Mouse (Mus musculus): Measurements from ENCODE around the gene Scamp3. TPM values are rescaled to one million over a fixed set of nuclear protein-coding genes. Genes with fewer than 3 reads are reported as not detected.

Gene Scamp3
- polyA plus RNA-seq, 1 experiment: 54.2 TPM

GRCm38 (mm10) chr3:89193853-89194252 is 16.6 kb downstream of the Scamp3 start:
- H3K4me1 ChIP-seq (ENCODE audit: control insufficient read depth, insufficient read depth, low read length): no peaks in the 10 kb centered on the region; the same call in 1 of the 2 replicates

DNA sequence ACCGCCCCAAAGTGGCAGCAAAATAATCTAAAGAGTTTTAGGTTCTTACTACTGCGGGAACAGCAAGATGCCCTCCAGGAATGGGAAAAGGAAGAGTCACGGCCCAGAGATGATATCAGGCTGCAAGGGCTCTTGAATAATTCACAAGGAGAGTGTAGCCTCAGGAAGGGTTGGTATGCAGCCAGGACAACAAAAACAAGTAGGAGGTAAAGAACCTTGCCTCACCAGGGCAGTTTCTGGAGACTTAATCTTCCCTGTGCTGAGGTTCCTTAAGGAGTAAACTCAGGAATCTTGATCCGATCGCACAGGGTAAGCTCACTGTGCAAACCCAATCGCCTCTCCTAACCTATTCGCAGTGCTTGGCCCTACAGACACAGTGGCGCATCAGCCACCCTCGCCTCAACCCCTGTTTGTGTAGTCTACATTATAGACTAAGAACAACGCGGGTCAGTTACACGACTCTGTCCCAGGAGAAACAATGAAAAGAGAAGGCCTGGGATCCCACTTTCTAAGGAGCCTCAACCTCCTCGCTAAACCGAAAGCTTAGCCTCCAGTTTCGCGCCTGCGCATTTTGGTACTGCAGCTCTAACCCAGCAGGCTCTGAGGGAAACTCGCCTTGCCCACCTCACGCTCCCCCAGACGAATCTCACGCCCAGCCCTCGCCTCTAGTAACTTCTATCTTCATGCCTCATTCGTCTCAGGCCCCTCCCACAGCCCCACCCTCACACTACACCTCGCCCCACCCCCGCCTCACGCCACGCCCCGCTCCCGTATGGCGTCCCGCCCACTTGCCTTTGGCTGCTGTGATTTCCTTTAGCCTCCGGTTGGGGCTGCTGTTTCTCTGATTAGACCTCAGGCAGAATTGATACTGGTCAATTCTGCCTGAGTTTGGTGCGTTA is 19.0 kb downstream of the Scamp3 start:
- H3K4me1 ChIP-seq (ENCODE audit: control insufficient read depth, insufficient read depth, low read length): no peaks in the 10 kb centered on the region; the same call in 1 of the 2 replicates
- H3K4me3 ChIP-seq (replicated peaks; ENCODE audit: control insufficient read depth, low read depth, low read length): peak overlapping the region; percentile 68
- peak; percentile 75; the same call in 1 of the 2 replicates for TF ChIP-seq POLR2A (IDR thresholded peaks at IDR 0.05; ENCODE audit: borderline replicate concordance, control insufficient read depth, low read depth, low read length)
- peak; percentile 5; the same call in 1 of the 2 replicates for TF ChIP-seq CTCF (IDR thresholded peaks at IDR 0.05; ENCODE audit: control insufficient read depth, insufficient read depth, low read length)
- peak overlapping the region; percentile 42 for H3K27ac ChIP-seq (ENCODE audit: control insufficient read depth, insufficient read depth, low read depth, low read length, poor library complexity)
- WGBS: 5% methylated on average over 33 of the region's 33 CpGs

More at GRCm38 (mm10) chr3:89193853-89194252, 16.6 kb downstream of the Scamp3 start:
- H3K4me3 ChIP-seq (replicated peaks; ENCODE audit: control insufficient read depth, low read depth, low read length): no peak overlapping the region
- H3K27ac ChIP-seq (ENCODE audit: control insufficient read depth, insufficient read depth, low read depth, low read length, poor library complexity): no peak overlapping the region
- 75% methylated on average over 2 of the region's 2 CpGs for WGBS
- no peak for TF ChIP-seq POLR2A (IDR thresholded peaks at IDR 0.05; ENCODE audit: borderline replicate concordance, control insufficient read depth, low read depth, low read length)
- TF ChIP-seq CTCF (IDR thresholded peaks at IDR 0.05; ENCODE audit: control insufficient read depth, insufficient read depth, low read length): no peak

GRCm38 (mm10) chr3:89199839-89200238 is 22.6 kb downstream of the Scamp3 start:
- Histone ChIP-seq H3K4me3 (replicated peaks; ENCODE audit: control insufficient read depth, low read depth, low read length) (no peak overlapping the region), H3K27ac (ENCODE audit: control insufficient read depth, insufficient read depth, low read depth, low read length, poor library complexity) (no peak overlapping the region), H3K4me1 (ENCODE audit: control insufficient read depth, insufficient read depth, low read length) (peaks cover 3% of the 10 kb centered on the region)
- WGBS: 33% methylated on average over 3 of the region's 3 CpGs
- TF ChIP-seq POLR2A (IDR thresholded peaks at IDR 0.05; ENCODE audit: borderline replicate concordance, control insufficient read depth, low read depth, low read length) (no peak), CTCF (IDR thresholded peaks at IDR 0.05; ENCODE audit: control insufficient read depth, insufficient read depth, low read length) (no peak)

GRCm38 (mm10) chr3:89202253-89203141 is 25.2 kb downstream of the Scamp3 start, which contains the start of gene Gba:
Gba (plus strand) TSS chr3:89202928.
- Histone ChIP-seq H3K4me1 (ENCODE audit: control insufficient read depth, insufficient read depth, low read length) (peaks cover 3% of the 10 kb centered on the region), H3K4me3 (replicated peaks; ENCODE audit: control insufficient read depth, low read depth, low read length) (peak within 1 kb of the TSS; percentile 88), H3K27ac (ENCODE audit: control insufficient read depth, insufficient read depth, low read depth, low read length, poor library complexity) (no peak within 1 kb of the TSS)
- 22% methylated on average over 13 of the region's 13 CpGs for WGBS
- no peak for TF ChIP-seq CTCF (IDR thresholded peaks at IDR 0.05; ENCODE audit: control insufficient read depth, insufficient read depth, low read length)
- TF ChIP-seq POLR2A (IDR thresholded peaks at IDR 0.05; ENCODE audit: borderline replicate concordance, control insufficient read depth, low read depth, low read length): no peak

DNA sequence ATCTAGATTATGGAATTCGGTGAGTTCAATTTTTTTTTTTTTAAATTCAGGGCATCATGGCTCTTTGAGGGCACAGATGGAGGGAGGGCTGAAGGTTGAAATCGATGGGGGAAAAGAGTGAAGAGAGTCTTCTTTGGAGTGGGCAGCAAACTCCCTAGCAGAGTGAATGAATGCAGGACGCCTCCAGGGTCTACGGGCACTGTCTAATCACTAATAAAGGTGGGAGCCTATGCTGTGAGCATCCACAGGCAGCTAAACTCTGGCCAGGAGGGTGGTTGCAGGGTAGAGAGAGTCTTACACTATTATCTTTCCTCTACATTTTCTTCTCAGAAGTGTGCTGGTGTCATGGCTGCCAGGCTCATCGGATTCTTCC is 25.9 kb downstream of the Scamp3 start:
- 29% methylated on average over 5 of the region's 5 CpGs for WGBS
- no peak for TF ChIP-seq POLR2A (IDR thresholded peaks at IDR 0.05; ENCODE audit: borderline replicate concordance, control insufficient read depth, low read depth, low read length)
- TF ChIP-seq CTCF (IDR thresholded peaks at IDR 0.05; ENCODE audit: control insufficient read depth, insufficient read depth, low read length): no peak
- H3K27ac ChIP-seq (ENCODE audit: control insufficient read depth, insufficient read depth, low read depth, low read length, poor library complexity): no peak overlapping the region
- peak overlapping the region; percentile 88 for H3K4me3 ChIP-seq (replicated peaks; ENCODE audit: control insufficient read depth, low read depth, low read length)
- peaks cover 3% of the 10 kb centered on the region for H3K4me1 ChIP-seq (ENCODE audit: control insufficient read depth, insufficient read depth, low read length)

DNA sequence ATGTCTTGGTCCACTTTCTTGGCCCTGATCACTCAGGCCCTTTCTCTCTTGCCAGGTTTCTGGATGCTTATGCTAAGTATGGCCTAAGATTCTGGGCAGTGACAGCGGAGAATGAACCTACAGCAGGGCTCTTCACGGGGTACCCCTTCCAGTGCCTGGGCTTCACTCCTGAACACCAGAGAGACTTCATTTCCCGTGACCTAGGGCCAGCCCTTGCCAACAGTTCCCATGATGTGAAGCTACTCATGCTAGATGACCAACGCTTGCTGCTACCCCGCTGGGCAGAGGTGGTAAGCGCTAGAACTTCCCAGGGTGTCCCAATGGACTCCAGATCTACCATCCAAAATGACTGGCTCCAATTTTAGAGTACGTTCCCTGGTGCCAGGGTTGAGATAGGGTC is 28.8 kb downstream of the Scamp3 start:
- no peak for TF ChIP-seq CTCF (IDR thresholded peaks at IDR 0.05; ENCODE audit: control insufficient read depth, insufficient read depth, low read length)
- no peak for TF ChIP-seq POLR2A (IDR thresholded peaks at IDR 0.05; ENCODE audit: borderline replicate concordance, control insufficient read depth, low read depth, low read length)
- Histone ChIP-seq H3K4me1 (ENCODE audit: control insufficient read depth, insufficient read depth, low read length) (peaks cover 3% of the 10 kb centered on the region), H3K4me3 (replicated peaks; ENCODE audit: control insufficient read depth, low read depth, low read length) (no peak overlapping the region), H3K27ac (ENCODE audit: control insufficient read depth, insufficient read depth, low read depth, low read length, poor library complexity) (no peak overlapping the region)
- WGBS: 91% methylated on average over 7 of the region's 7 CpGs

GRCm38 (mm10) chr3:89206695-89207094 is 29.4 kb downstream of the Scamp3 start:
- Histone ChIP-seq H3K4me1 (ENCODE audit: control insufficient read depth, insufficient read depth, low read length) (peaks cover 3% of the 10 kb centered on the region), H3K4me3 (replicated peaks; ENCODE audit: control insufficient read depth, low read depth, low read length) (no peak overlapping the region), H3K27ac (ENCODE audit: control insufficient read depth, insufficient read depth, low read depth, low read length, poor library complexity) (no peak overlapping the region)
- TF ChIP-seq CTCF (IDR thresholded peaks at IDR 0.05; ENCODE audit: control insufficient read depth, insufficient read depth, low read length): no peak
- TF ChIP-seq POLR2A (IDR thresholded peaks at IDR 0.05; ENCODE audit: borderline replicate concordance, control insufficient read depth, low read depth, low read length): no peak
- WGBS: 75% methylated on average over 2 of the region's 2 CpGs
